Mouse (Mus musculus): ENCODE results near the gene Capn12. TPM values are rescaled to one million over a fixed set of nuclear protein-coding genes. Genes with fewer than 3 reads are reported as not detected.

The Capn12 gene
- polyA plus RNA-seq, 1 experiment from 2014 or later = 1.9 TPM

- H3K9me3 ChIP-seq (ENCODE audit: control insufficient read depth, low read length) = no peaks in the 10 kb centered on the region
- no peaks in the 10 kb centered on the region for H3K27me3 ChIP-seq (ENCODE audit: control insufficient read depth, insufficient read depth, low read length)
- ATAC-seq (ENCODE audit: low FRiP score, low TSS enrichment) (no peak), DNase-seq (ENCODE audit: low spot score) (no peak)
- peaks cover 27% of the 10 kb centered on the region for H3K4me1 ChIP-seq (replicated peaks; ENCODE audit: control insufficient read depth, insufficient read depth)
- peak overlapping the region; percentile 87 for H3K27ac ChIP-seq (replicated peaks)
- TF ChIP-seq EP300 (optimal IDR thresholded peaks at IDR 0.05) (no peak), CTCF (IDR thresholded peaks at IDR 0.05; ENCODE audit: low read depth) (no peak)
- no peak overlapping the region for H3K9ac ChIP-seq (ENCODE audit: low read length)
- 47% methylated on average over 8 of the region's 8 CpGs for WGBS
- no peak overlapping the region for H3K4me3 ChIP-seq (ENCODE audit: low read depth, low read length)
- no peak overlapping the region for H3K4me2 ChIP-seq (replicated peaks; ENCODE audit: low read depth)
- H3K36me3 ChIP-seq (ENCODE audit: control insufficient read depth, insufficient read depth, low read length) = peaks cover 38% of the 10 kb centered on the region
Observed at GRCm38 (mm10) chr7:28918540-28918939, 37.3 kb downstream of the Capn12 start.

DNA sequence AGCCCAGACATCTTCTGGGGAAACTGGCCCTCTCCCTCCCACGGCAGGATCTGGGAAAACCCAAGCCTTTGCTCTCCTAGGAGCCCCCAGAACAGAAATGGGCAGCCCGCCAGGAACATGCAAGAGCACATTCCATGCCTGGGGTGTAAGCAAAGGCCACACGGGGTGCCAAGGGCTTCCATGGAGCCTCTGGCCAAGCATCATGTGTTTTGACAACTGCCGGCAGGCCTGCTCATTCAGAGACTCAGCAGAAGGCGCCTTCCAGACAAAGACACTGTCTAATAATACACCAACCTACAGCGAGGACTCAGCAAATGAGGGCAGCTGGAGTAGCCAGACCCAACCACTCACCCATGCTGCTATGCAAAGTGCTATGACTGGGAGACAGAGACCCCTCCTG is 38.6 kb downstream of the Capn12 start:
- TF ChIP-seq EP300 (optimal IDR thresholded peaks at IDR 0.05) (peak; percentile 57), CTCF (IDR thresholded peaks at IDR 0.05; ENCODE audit: low read depth) (peak; percentile 40; the same call in 1 of the 2 replicates)
- Histone ChIP-seq H3K27ac (replicated peaks) (peak overlapping the region; percentile 87), H3K4me3 (ENCODE audit: low read depth, low read length) (no peak overlapping the region), H3K9me3 (ENCODE audit: control insufficient read depth, low read length) (no peaks in the 10 kb centered on the region), H3K36me3 (ENCODE audit: control insufficient read depth, insufficient read depth, low read length) (peaks cover 27% of the 10 kb centered on the region), H3K4me2 (replicated peaks; ENCODE audit: low read depth) (no peak overlapping the region), H3K27me3 (ENCODE audit: control insufficient read depth, insufficient read depth, low read length) (no peaks in the 10 kb centered on the region), H3K9ac (ENCODE audit: low read length) (0 out of 2 replicates have a peak overlapping the region, but pooled peaks have one; percentile 1), H3K4me1 (replicated peaks; ENCODE audit: control insufficient read depth, insufficient read depth) (peaks cover 40% of the 10 kb centered on the region)
- WGBS = 16% methylated on average over 6 of the region's 6 CpGs
- DNase-seq (ENCODE audit: low spot score) = peak; percentile 73
- peak; percentile 61 for ATAC-seq (ENCODE audit: low FRiP score, low TSS enrichment)

DNA sequence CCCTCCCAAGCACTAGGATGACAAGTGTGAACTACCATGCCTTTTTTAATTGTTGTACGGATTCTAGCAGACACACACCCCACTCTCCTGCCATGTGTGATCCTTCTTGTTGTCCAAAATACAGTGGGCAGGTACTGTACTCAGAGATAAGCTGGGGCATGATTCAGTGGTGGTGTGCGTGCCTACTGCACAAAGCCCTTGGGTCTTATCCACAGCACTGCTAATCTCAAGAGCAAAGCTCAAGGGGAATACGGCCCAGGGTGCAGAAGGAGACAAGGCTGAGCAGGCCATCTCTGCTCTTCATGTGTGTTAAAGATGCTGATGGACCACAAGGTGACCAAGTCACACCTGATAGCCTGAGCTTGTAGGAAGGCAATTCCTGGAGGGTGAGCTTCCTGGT is 40.0 kb downstream of the Capn12 start:
- Histone ChIP-seq H3K9ac (ENCODE audit: low read length) (no peak overlapping the region), H3K27ac (replicated peaks) (no peak overlapping the region; the same call in 1 of the 2 replicates), H3K9me3 (ENCODE audit: control insufficient read depth, low read length) (no peaks in the 10 kb centered on the region), H3K4me3 (ENCODE audit: low read depth, low read length) (no peak overlapping the region), H3K4me1 (replicated peaks; ENCODE audit: control insufficient read depth, insufficient read depth) (peaks cover 45% of the 10 kb centered on the region), H3K4me2 (replicated peaks; ENCODE audit: low read depth) (no peak overlapping the region), H3K27me3 (ENCODE audit: control insufficient read depth, insufficient read depth, low read length) (no peaks in the 10 kb centered on the region), H3K36me3 (ENCODE audit: control insufficient read depth, insufficient read depth, low read length) (peaks cover 13% of the 10 kb centered on the region)
- WGBS = 64% methylated on average over 3 of the region's 3 CpGs
- TF ChIP-seq CTCF (IDR thresholded peaks at IDR 0.05; ENCODE audit: low read depth) (no peak), EP300 (optimal IDR thresholded peaks at IDR 0.05) (no peak)
- no peak for DNase-seq (ENCODE audit: low spot score)
- ATAC-seq (ENCODE audit: low FRiP score, low TSS enrichment) = no peak

- 69% methylated on average over 8 of the region's 8 CpGs for WGBS
- TF ChIP-seq EP300 (optimal IDR thresholded peaks at IDR 0.05) (no peak), CTCF (IDR thresholded peaks at IDR 0.05; ENCODE audit: low read depth) (no peak)
- peaks cover 11% of the 10 kb centered on the region for H3K36me3 ChIP-seq (ENCODE audit: control insufficient read depth, insufficient read depth, low read length)
- H3K4me2 ChIP-seq (replicated peaks; ENCODE audit: low read depth) = no peak overlapping the region
- 0 out of 2 replicates have a peak overlapping the region, but pooled peaks have one; percentile 1 for H3K9ac ChIP-seq (ENCODE audit: low read length)
- H3K27me3 ChIP-seq (ENCODE audit: control insufficient read depth, insufficient read depth, low read length) = no peaks in the 10 kb centered on the region
- ATAC-seq (ENCODE audit: low FRiP score, low TSS enrichment) (no peak), DNase-seq (ENCODE audit: low spot score) (no peak)
- H3K4me3 ChIP-seq (ENCODE audit: low read depth, low read length) = no peak overlapping the region
- peaks cover 46% of the 10 kb centered on the region for H3K4me1 ChIP-seq (replicated peaks; ENCODE audit: control insufficient read depth, insufficient read depth)
- peak overlapping the region; percentile 99 for H3K27ac ChIP-seq (replicated peaks)
- H3K9me3 ChIP-seq (ENCODE audit: control insufficient read depth, low read length) = no peaks in the 10 kb centered on the region
Observed at GRCm38 (mm10) chr7:28921722-28922465, 40.7 kb downstream of the Capn12 start.

DNA sequence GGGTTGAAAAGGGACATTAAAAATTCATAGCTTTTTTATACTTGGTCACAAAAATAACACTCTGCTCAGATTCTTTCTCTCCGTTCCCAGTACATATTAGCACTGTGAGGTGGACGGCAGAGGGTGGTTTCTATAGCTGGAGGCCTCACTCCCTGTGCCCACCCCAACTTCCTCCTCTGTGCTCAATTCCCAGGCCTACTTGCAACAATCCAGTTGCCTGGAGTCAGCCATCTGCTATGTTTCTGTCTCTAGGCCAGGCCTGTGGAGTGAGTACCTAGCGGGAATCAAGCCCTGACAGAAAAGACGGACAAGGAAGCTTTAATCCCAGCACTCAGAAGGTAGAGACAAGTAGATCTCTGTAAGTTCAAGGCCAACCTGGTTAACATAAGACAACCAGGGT is 41.4 kb downstream of the Capn12 start:
- TF ChIP-seq CTCF (IDR thresholded peaks at IDR 0.05; ENCODE audit: low read depth) (no peak), EP300 (optimal IDR thresholded peaks at IDR 0.05) (no peak)
- Histone ChIP-seq H3K27ac (replicated peaks) (peak overlapping the region; percentile 99), H3K4me1 (replicated peaks; ENCODE audit: control insufficient read depth, insufficient read depth) (peaks cover 46% of the 10 kb centered on the region), H3K9ac (ENCODE audit: low read length) (peak overlapping the region; percentile 1; the same call in 1 of the 2 replicates), H3K36me3 (ENCODE audit: control insufficient read depth, insufficient read depth, low read length) (peaks cover 10% of the 10 kb centered on the region), H3K27me3 (ENCODE audit: control insufficient read depth, insufficient read depth, low read length) (no peaks in the 10 kb centered on the region), H3K4me2 (replicated peaks; ENCODE audit: low read depth) (no peak overlapping the region), H3K9me3 (ENCODE audit: control insufficient read depth, low read length) (no peaks in the 10 kb centered on the region), H3K4me3 (ENCODE audit: low read depth, low read length) (no peak overlapping the region)
- ATAC-seq (ENCODE audit: low FRiP score, low TSS enrichment) = no peak
- WGBS = 61% methylated on average over 4 of the region's 4 CpGs
- no peak for DNase-seq (ENCODE audit: low spot score)

GRCm38 (mm10) chr7:28923865-28924291 is 42.7 kb downstream of the Capn12 start:
- DNase-seq (ENCODE audit: low spot score) (no peak), ATAC-seq (ENCODE audit: low FRiP score, low TSS enrichment) (no peak)
- Histone ChIP-seq H3K4me1 (replicated peaks; ENCODE audit: control insufficient read depth, insufficient read depth) (peaks cover 37% of the 10 kb centered on the region), H3K4me2 (replicated peaks; ENCODE audit: low read depth) (no peak overlapping the region), H3K9ac (ENCODE audit: low read length) (no peak overlapping the region), H3K27ac (replicated peaks) (peak overlapping the region; percentile 99), H3K4me3 (ENCODE audit: low read depth, low read length) (no peak overlapping the region), H3K9me3 (ENCODE audit: control insufficient read depth, low read length) (no peaks in the 10 kb centered on the region), H3K36me3 (ENCODE audit: control insufficient read depth, insufficient read depth, low read length) (peaks cover 1% of the 10 kb centered on the region), H3K27me3 (ENCODE audit: control insufficient read depth, insufficient read depth, low read length) (no peaks in the 10 kb centered on the region)
- TF ChIP-seq EP300 (optimal IDR thresholded peaks at IDR 0.05) (no peak), CTCF (IDR thresholded peaks at IDR 0.05; ENCODE audit: low read depth) (no peak)
- 15% methylated on average over 4 of the region's 4 CpGs for WGBS
